12 mouse cellular contexts compared by ENCODE assay signal in genomic region chr4:31672842-31673171, GRCm38 (mm10).
"Had no signal": no experiment of that assay in that cellular context is flagged by ENCODE, and none has a peak within 500 bp of the region (broad histone marks: within the 10 kb centered on the region; RNA-seq: fewer than 3 reads in every experiment).

No protein-coding gene starts in this region.

- DNase-seq: kidney, adult 2 months; kidney, postnatal 14 days; left cerebral cortex, postnatal 4 days; lung, adult 18-20 months; retina, postnatal 1 day; right cerebral cortex, postnatal 4 days; spleen, adult 18-20 months; thymus, adult 18-20 months; thymus, postnatal 14 days had no signal

- H3K36me3 ChIP-seq: kidney, embryonic 15.5 days; limb, embryonic 13.5 days had no signal

- H3K4me2 ChIP-seq: kidney, embryonic 15.5 days; limb, embryonic 13.5 days had no signal

- H3K27ac ChIP-seq: kidney, embryonic 15.5 days; limb, embryonic 13.5 days; liver, embryonic 14.5 days had no signal

- H3K9ac ChIP-seq: kidney, embryonic 15.5 days; limb, embryonic 13.5 days; liver, embryonic 14.5 days had no signal

- H3K4me3 ChIP-seq: kidney, embryonic 15.5 days; limb, embryonic 13.5 days had no signal

- H3K27me3 ChIP-seq: kidney, embryonic 15.5 days; limb, embryonic 13.5 days had no signal

- H3K9me3 ChIP-seq: kidney, embryonic 15.5 days; limb, embryonic 13.5 days had no signal

- H3K4me1 ChIP-seq: kidney, embryonic 15.5 days; limb, embryonic 13.5 days had no signal
